In the genomic region with DNA sequence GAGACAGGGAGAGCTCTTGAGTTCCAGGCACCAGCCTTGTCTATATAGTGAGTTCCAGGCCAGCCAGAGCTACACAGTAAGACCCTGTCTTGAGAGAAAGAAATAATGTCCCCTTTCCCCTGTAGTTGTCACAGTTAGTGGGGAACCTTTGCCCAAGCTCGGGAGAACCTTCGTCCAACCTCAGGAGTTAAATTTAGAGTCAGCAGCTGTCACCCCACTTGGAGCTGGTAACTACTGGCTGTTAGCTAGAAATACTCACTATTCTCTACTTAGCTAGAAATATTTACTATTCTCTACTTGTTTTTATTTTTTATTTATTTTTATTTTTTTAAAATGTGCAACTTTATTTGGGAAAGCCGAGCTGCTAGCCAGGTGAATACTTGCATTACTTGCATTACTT, we compare ENCODE assay signal across 22 mouse cellular contexts. TPM values are rescaled to one million over a fixed set of nuclear protein-coding genes. Genes with fewer than 3 reads are reported as not detected.
A peak's percentile ranks its signal among the peaks of the same experiment; 100 is the strongest.
DNase-seq lines count a peak whose midpoint lies in the region; ATAC-seq and TF ChIP-seq lines count a peak whose summit lies in the region.
"Had no signal": no experiment of that assay in that cellular context is flagged by ENCODE, and none has a peak within 500 bp of the region (broad histone marks: within the 10 kb centered on the region; RNA-seq: fewer than 3 reads in every experiment).

No protein-coding gene starts in this region.

- no peak overlapping the region for H3K4me3 ChIP-seq in heart, adult 2 months
- H3K4me3 ChIP-seq in liver, embryonic 11.5 days (ENCODE audit: low read depth, low read length), result peak overlapping the region; percentile 21; the same call in 1 of the 2 replicates
- no peak overlapping the region for H3K4me3 ChIP-seq in intestine, embryonic 16.5 days (ENCODE audit: low read length)
- H3K4me3 ChIP-seq in myocyte, result no peak overlapping the region
- H3K4me3 ChIP-seq: embryonic facial prominence, embryonic 15.5 days; megakaryocyte, embryonic 14.5 days; neural tube, embryonic 15.5 days; stomach, embryonic 15.5 days had no signal

- peaks cover 34% of the 10 kb centered on the region for H3K36me3 ChIP-seq in heart, adult 2 months (ENCODE audit: control insufficient read depth, insufficient read depth, low read length)
- peaks cover 15% of the 10 kb centered on the region for H3K36me3 ChIP-seq in liver, embryonic 11.5 days (ENCODE audit: control insufficient read depth, insufficient read depth, low read length)
- no peaks in the 10 kb centered on the region for H3K36me3 ChIP-seq in intestine, embryonic 16.5 days (ENCODE audit: control insufficient read depth, insufficient read depth, low read length)
- no peaks in the 10 kb centered on the region for H3K36me3 ChIP-seq in myocyte (ENCODE audit: control insufficient read depth, insufficient read depth)

- peaks cover 12% of the 10 kb centered on the region for H3K4me1 ChIP-seq in heart, adult 2 months (ENCODE audit: control insufficient read depth, insufficient read depth, low read length)
- H3K4me1 ChIP-seq in liver, embryonic 11.5 days (replicated peaks; ENCODE audit: control insufficient read depth, insufficient read depth, low read length), result peaks cover 34% of the 10 kb centered on the region
- peaks cover 26% of the 10 kb centered on the region for H3K4me1 ChIP-seq in intestine, embryonic 16.5 days (ENCODE audit: control insufficient read depth, insufficient read depth, low read length)

- no peak overlapping the region for H3ac ChIP-seq in myocyte (ENCODE audit: control insufficient read depth, insufficient read length)

- TF ChIP-seq POLR2A in heart, adult 2 months (IDR thresholded peaks at IDR 0.05; ENCODE audit: insufficient read depth, low read depth, low read length), result no peak
- no peak for TF ChIP-seq POLR2A in myocyte (IDR thresholded peaks at IDR 0.05; ENCODE audit: insufficient read length, low read depth)

- TF ChIP-seq EP300 in heart, adult 2 months (IDR thresholded peaks at IDR 0.05; ENCODE audit: insufficient read depth, low read depth, low read length), result no peak

- H3K27me3 ChIP-seq in heart, adult 2 months (ENCODE audit: control insufficient read depth, insufficient read depth, low read length), result no peaks in the 10 kb centered on the region
- H3K27me3 ChIP-seq in liver, embryonic 11.5 days (replicated peaks; ENCODE audit: control insufficient read depth, insufficient read depth, low read length), result no peaks in the 10 kb centered on the region
- H3K27me3 ChIP-seq in intestine, embryonic 16.5 days (replicated peaks; ENCODE audit: control insufficient read depth, insufficient read depth, low read length), result no peaks in the 10 kb centered on the region
- H3K27me3 ChIP-seq in myocyte (ENCODE audit: control insufficient read depth, insufficient read depth, insufficient read length), result no peaks in the 10 kb centered on the region
- H3K27me3 ChIP-seq: embryonic facial prominence, embryonic 15.5 days; megakaryocyte, embryonic 14.5 days; neural tube, embryonic 15.5 days; stomach, embryonic 15.5 days had no signal

- peak overlapping the region; percentile 43 for H3K27ac ChIP-seq in heart, adult 2 months
- H3K27ac ChIP-seq in liver, embryonic 11.5 days (ENCODE audit: low read depth, low read length), result no peak overlapping the region
- no peak overlapping the region for H3K27ac ChIP-seq in intestine, embryonic 16.5 days (ENCODE audit: low read length)
- H3K27ac ChIP-seq: embryonic facial prominence, embryonic 15.5 days; hindbrain, postnatal 0 days; neural tube, embryonic 15.5 days; stomach, embryonic 15.5 days had no signal

- 44% methylated on average over 3 of the region's 3 CpGs for WGBS in heart, adult 2 months
- 88% methylated on average over 3 of the region's 3 CpGs for WGBS in liver, embryonic 11.5 days
- 70% methylated on average over 3 of the region's 3 CpGs for WGBS in intestine, embryonic 16.5 days

- peaks cover 20% of the 10 kb centered on the region for H3K79me2 ChIP-seq in heart, adult 2 months (replicated peaks; ENCODE audit: control insufficient read depth, insufficient read depth, low read length)
- peaks cover 86% of the 10 kb centered on the region for H3K79me2 ChIP-seq in myocyte (ENCODE audit: control insufficient read depth, insufficient read depth)

- H3K9ac ChIP-seq in heart, adult 2 months (ENCODE audit: low read depth, low read length), result no peak overlapping the region
- H3K9ac ChIP-seq in liver, embryonic 11.5 days (ENCODE audit: low read depth, low read length), result no peak overlapping the region
- 0 out of 2 replicates have a peak overlapping the region, but pooled peaks have one; percentile 6 for H3K9ac ChIP-seq in intestine, embryonic 16.5 days (ENCODE audit: low read depth, low read length)
- H3K9ac ChIP-seq: embryonic facial prominence, embryonic 15.5 days; neural tube, embryonic 15.5 days; stomach, embryonic 15.5 days had no signal

- H3K4me2 ChIP-seq in liver, embryonic 11.5 days, result peak overlapping the region; percentile 95
- no peak overlapping the region for H3K4me2 ChIP-seq in intestine, embryonic 16.5 days (ENCODE audit: low read depth, low read length)
- peak overlapping the region; percentile 55 for H3K4me2 ChIP-seq in myocyte (ENCODE audit: low read depth)
- H3K4me2 ChIP-seq: embryonic facial prominence, embryonic 15.5 days; neural tube, embryonic 15.5 days; stomach, embryonic 15.5 days had no signal

- H3K9me3 ChIP-seq in liver, embryonic 11.5 days (ENCODE audit: control insufficient read depth, low read length), result no peaks in the 10 kb centered on the region
- H3K9me3 ChIP-seq in intestine, embryonic 16.5 days (ENCODE audit: control insufficient read depth, low read length), result no peaks in the 10 kb centered on the region
- H3K9me3 ChIP-seq: embryonic facial prominence, embryonic 15.5 days; megakaryocyte, embryonic 14.5 days; neural tube, embryonic 15.5 days; stomach, embryonic 15.5 days had no signal

- no peak for ATAC-seq in liver, embryonic 11.5 days (replicated peaks; ENCODE audit: low FRiP score)
- no peak for ATAC-seq in intestine, embryonic 16.5 days
- ATAC-seq: hindbrain, postnatal 0 days had no signal

- intact Hi-C loops in heart, adult 2 months (cut with DNase I), result no loop called here

- DNase-seq in heart, adult 2 months, result peak in 1 of 2 experiments; percentile 17
- no peak for DNase-seq in heart, postnatal 4 days
- no peak for DNase-seq in liver, embryonic 11.5 days (ENCODE audit: low spot score)
- no peak for DNase-seq in liver
- no peak for DNase-seq in kidney, postnatal 10 days
- DNase-seq in thymus, postnatal 36 days, result no peak
- DNase-seq: adrenal gland, postnatal 10 days; cerebellum, adult 11 months; cerebellum, postnatal 10 days; kidney, adult 8-10 months; lung, adult 18-20 months; lung, postnatal 14 days; midbrain, embryonic 14.5 days; spleen, adult 18-20 months; thymus, adult 2 months had no signal

- no peak for TF ChIP-seq CTCF in heart, adult 2 months (IDR thresholded peaks at IDR 0.05)

TF ChIP-seq in myocyte, 11 proteins besides CTCF, POLR2A, EP300 and RAD21:
- no peak for TF ChIP-seq CEBPB (IDR thresholded peaks at IDR 0.05; ENCODE audit: insufficient read depth, poor library complexity, severe bottlenecking)
- TF ChIP-seq MYOG (IDR thresholded peaks at IDR 0.05; ENCODE audit: control insufficient read depth in 1 of 3, insufficient read depth in 1 of 3, insufficient read length in 2 of 3, low read depth in 2 of 3), result peak in 2 of 3 experiments; percentile 50 to 86
- TF ChIP-seq MYOD1 (IDR thresholded peaks at IDR 0.05; ENCODE audit: control insufficient read depth in 1 of 3, insufficient read length in 2 of 3, low read depth in 2 of 3), result peak in 2 of 3 experiments; percentile 19 to 61

RNA-seq across cellular contexts. Expression of gene G3bp1, which starts 3.7 kb away (rescaled TPM):
- 10 to 100 TPM; 40.0 to 41.3 TPM for total RNA-seq in heart, adult 2 months (2021)
- polyA plus RNA-seq in heart, adult 2 months (2012; rRNA removed), result 22.0 and 31.6 TPM in 2 replicates
- 10 to 100 TPM; 62.6 to 62.9 TPM for total RNA-seq in heart, postnatal 4 days (2021)
- 204 and 223 TPM in 2 replicates for polyA plus RNA-seq in liver, embryonic 11.5 days (2014; fragmentation: Nextera tagmentation; extraction: Ambion mirVana)
- 137 and 153 TPM in 2 replicates for polyA plus RNA-seq in intestine, embryonic 16.5 days (2015; fragmentation: Nextera tagmentation; extraction: Ambion mirVana)
- polyA plus RNA-seq in myocyte (2012; fragmentation: generic; extraction: Trizol), result 52.2 TPM

RNA-seq across cellular contexts. Expression of gene Atox1, which starts 12.2 kb away (rescaled TPM):
- 100 to 1,000 TPM in 1 of 2 experiments, 10 to 100 TPM in 1; 98.6 to 112 TPM for total RNA-seq in heart, adult 2 months (2021)
- 155 and 204 TPM in 2 replicates for polyA plus RNA-seq in heart, adult 2 months (2012; rRNA removed)
- total RNA-seq in heart, postnatal 4 days (2021), result 100 to 1,000 TPM; 146 to 150 TPM
- 243 and 270 TPM in 2 replicates for polyA plus RNA-seq in liver, embryonic 11.5 days (2014; fragmentation: Nextera tagmentation; extraction: Ambion mirVana)
- 408 and 413 TPM in 2 replicates for polyA plus RNA-seq in intestine, embryonic 16.5 days (2015; fragmentation: Nextera tagmentation; extraction: Ambion mirVana)
- polyA plus RNA-seq in myocyte (2012; fragmentation: generic; extraction: Trizol), result 264 TPM

RNA-seq across cellular contexts. Expression of gene Sparc, which starts 50.2 kb away (rescaled TPM):
- 100 to 1,000 TPM; 320 to 420 TPM for total RNA-seq in heart, adult 2 months (2021)
- 666 and 876 TPM in 2 replicates for polyA plus RNA-seq in heart, adult 2 months (2012; rRNA removed)
- 1,000 to 10,000 TPM; 1,405 to 1,430 TPM for total RNA-seq in heart, postnatal 4 days (2021)
- 300 and 334 TPM in 2 replicates for polyA plus RNA-seq in liver, embryonic 11.5 days (2014; fragmentation: Nextera tagmentation; extraction: Ambion mirVana)
- 1,500 and 1,563 TPM in 2 replicates for polyA plus RNA-seq in intestine, embryonic 16.5 days (2015; fragmentation: Nextera tagmentation; extraction: Ambion mirVana)
- 1,961 TPM for polyA plus RNA-seq in myocyte (2012; fragmentation: generic; extraction: Trizol)
